Mouse (Mus musculus): Measurements from ENCODE around the gene Uncx.

The Uncx gene

DNA sequence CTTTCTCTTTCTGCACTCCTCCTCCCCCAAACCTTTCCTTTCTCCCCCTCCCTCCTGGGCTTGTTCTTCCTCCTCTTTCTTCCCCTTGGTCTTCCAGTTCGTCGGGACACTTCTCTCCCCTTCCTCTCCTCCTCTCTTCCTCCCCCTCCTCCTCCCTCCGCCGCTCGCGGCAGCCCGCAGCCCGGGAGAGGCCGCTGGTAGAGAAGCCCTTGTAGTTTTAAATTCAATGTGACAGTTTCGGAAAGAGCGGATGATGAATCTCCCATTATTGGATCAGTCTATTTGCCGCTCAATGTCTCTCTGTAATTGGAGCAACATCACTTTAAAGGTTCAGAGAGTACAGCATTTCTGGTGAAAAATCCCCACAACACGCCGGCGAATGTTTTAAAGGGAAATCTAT lies at the start of gene Uncx:
Uncx (plus strand) TSS at position 281 of the 400 bp plus-strand sequence.
- in situ Hi-C loops (cut with MboI, MseI) = no loop called here

DNA sequence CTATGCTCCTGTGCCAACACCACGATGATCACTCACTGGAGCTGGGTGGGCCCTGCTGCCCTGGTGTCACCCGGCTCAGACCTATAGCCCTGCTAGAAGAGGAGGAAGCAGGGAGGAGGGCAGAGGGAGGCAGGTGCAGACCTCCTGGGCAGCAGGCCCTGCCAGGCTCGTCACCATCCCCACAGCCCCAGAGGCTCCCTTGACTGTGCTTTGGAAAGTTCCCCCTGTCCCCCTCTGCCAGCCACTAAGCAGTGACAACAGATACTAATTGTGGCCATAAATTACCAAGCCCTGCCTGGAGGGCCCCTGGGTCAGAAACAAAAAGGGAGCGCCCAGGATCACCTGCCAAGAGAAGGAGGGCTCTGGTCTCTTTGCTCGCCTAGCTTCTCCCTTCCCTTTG lies 49.6 kb upstream of the Uncx start:
- in situ Hi-C loops (cut with MboI, MseI) = no loop called here

GRCm38 (mm10) chr5:139495019-139495669 lies 48.1 kb upstream of the Uncx start:
- in situ Hi-C loops (cut with MboI, MseI) = no loop called here

- in situ Hi-C loops (cut with MboI, MseI) = no loop called here
Measured at GRCm38 (mm10) chr5:139496939-139497338, 46.4 kb upstream of the Uncx start.

DNA sequence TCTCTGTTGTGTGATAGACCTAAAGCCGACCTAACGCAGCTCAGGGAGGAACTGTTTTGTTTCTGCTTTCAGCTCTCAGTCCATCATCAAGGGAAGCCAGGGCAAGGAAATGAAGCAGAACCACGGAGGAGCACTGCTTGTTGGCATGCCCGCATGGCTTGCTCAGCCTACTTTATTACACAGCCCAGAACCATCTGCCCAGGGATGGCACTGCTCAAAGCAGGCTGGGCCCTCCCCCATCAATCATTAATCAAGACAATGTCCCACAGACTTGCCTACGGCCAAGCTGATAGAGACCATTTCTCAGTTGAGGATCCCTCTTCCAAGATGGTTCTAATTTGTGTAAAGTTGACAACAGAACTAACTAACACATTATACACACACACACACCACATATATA lies 44.5 kb upstream of the Uncx start:
- in situ Hi-C loops (cut with MboI, MseI) = no loop called here

DNA sequence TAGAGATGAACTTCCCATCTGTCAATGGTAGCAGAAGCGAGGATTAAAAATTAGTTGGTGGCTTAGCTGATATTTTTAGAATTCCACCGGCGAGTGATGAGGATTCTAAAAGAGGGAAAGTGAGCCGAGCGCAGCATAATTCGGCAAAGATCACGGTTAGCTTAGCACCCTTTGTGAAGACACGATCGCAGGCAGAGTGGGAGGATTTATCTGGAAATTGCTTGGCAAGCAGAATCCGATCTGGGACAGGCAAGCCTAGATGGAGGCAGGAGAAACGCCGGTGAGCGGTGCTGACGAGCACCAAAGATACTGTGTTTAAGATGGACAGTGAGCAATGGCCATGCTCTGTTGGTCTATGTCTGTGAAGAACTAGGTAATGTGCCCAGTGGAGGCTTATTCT lies 41.0 kb upstream of the Uncx start:
- in situ Hi-C loops (cut with MboI, MseI) = no loop called here

DNA sequence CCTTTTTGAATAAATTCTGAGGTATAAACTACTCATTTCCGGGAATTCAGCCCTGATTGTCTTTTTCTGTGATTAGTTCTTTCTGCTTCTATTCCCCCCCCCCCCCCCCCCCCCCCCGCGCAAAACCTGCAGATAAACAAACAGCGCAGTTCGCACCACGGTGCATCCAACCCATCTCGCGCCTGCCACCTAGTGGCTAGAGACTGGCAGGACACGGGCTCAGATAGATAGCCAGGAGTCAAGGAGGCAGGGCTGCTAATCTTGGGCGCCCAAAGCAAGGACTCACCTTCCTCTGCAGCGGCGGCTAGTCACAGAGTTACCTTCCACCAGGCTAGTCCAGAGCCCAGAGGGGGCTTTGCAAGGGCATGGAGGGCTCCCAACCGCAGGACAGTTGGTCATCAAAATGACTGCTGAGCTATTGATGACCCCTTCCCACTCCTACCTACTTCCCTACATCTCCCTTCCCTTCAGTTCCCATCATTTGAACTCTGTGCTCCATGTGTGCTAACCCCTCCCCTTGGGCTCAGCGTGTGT lies 38.2 kb upstream of the Uncx start:
- in situ Hi-C loops (cut with MboI, MseI) = no loop called here

GRCm38 (mm10) chr5:139506207-139506606 lies 37.1 kb upstream of the Uncx start:
- in situ Hi-C loops (cut with MboI, MseI) = no loop called here

DNA sequence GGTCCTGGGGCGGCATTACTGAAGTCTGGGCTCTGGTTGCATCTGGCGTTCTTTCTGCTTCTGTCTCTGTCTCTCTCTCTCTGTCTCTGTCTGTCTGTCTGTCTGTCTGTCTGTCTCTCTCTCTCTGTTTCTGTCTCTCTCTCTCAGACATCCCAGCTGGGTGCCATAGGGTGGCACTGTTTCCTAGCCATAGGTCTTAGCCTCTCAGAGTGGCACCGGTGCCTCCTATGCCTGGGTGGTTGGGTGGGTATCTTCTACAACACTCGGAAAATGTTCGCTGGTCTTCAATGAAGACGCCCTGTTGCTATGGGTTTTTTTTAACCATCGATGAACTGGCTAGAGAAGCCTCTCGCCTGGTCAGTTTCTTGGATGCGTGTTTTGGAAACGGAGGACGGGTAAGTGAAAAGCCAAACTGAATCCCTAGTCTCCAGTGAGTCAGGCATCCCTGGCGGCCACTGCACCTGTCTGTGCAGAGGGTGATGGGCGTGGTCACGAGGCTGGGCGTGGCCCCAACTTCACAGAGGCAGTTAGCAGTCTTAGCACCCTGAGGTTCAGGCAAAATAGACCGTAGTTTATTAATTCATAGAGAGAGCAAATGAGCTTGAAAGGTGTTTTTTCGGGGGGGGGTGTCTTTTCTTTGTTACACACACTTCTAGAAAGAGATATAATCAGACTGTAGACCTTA lies 32.5 kb upstream of the Uncx start:
- in situ Hi-C loops (cut with MboI, MseI) = no loop called here

- in situ Hi-C loops (cut with MboI, MseI) = no loop called here
Measured at GRCm38 (mm10) chr5:139512201-139512600, 31.1 kb upstream of the Uncx start.

DNA sequence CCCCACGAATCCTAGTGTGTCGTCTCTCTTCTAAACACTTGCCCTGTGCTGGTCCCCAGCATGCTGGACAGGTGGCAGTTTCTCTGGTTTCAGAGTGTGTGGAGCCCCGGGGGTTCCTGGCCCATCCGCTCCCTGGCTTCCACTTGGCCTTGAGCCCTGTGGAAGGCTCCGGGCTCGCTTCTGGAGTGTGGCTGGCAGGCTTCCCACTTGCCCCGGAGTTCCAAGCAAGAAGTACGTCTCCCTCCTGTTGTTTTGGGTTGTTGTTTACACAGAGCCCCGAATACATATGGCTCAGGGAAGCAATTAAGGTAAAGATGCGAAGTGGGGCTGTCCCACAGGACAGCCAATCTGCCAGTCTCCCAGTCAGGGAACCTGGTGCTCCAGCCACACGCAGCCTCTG lies 27.0 kb upstream of the Uncx start:
- in situ Hi-C loops (cut with MboI, MseI) = no loop called here

- in situ Hi-C loops (cut with MboI, MseI) = no loop called here
Measured at GRCm38 (mm10) chr5:139520069-139520834, 23.0 kb upstream of the Uncx start.

- in situ Hi-C loops (cut with MboI, MseI) = no loop called here
Measured at GRCm38 (mm10) chr5:139521987-139522386, 21.3 kb upstream of the Uncx start.

GRCm38 (mm10) chr5:139528851-139529250 lies 14.4 kb upstream of the Uncx start:
- in situ Hi-C loops (cut with MboI, MseI) = no loop called here

DNA sequence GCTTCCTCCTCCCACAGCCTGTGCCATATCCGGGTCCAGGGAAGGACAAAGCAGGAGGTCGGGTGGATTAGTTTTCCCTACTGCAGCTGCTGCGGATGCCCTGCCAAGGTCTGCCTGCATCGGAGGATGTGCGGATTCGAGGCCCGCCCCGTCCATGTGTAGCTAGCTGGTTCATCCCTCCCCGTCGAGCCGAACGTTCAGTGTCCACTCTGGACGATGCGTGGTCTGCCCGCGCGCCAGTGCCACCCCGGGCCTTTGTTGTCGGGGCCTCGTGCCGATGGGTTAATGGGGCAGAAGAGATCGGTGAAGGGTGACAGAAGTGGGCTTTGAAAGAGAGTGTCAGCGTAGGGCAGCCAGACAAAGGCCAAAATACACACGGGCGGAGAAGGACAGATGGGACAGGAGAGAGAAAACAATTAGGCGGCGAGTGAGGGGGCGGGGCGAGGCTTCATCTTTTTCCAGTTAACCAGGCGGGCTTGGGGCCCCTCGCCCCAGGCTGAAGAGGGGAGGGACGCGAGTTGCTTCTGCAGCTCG lies 7.8 kb upstream of the Uncx start:
- in situ Hi-C loops (cut with MboI, MseI) = no loop called here

- in situ Hi-C loops (cut with MboI, MseI) = no loop called here
Measured at GRCm38 (mm10) chr5:139536211-139536910, 6.9 kb upstream of the Uncx start.

DNA sequence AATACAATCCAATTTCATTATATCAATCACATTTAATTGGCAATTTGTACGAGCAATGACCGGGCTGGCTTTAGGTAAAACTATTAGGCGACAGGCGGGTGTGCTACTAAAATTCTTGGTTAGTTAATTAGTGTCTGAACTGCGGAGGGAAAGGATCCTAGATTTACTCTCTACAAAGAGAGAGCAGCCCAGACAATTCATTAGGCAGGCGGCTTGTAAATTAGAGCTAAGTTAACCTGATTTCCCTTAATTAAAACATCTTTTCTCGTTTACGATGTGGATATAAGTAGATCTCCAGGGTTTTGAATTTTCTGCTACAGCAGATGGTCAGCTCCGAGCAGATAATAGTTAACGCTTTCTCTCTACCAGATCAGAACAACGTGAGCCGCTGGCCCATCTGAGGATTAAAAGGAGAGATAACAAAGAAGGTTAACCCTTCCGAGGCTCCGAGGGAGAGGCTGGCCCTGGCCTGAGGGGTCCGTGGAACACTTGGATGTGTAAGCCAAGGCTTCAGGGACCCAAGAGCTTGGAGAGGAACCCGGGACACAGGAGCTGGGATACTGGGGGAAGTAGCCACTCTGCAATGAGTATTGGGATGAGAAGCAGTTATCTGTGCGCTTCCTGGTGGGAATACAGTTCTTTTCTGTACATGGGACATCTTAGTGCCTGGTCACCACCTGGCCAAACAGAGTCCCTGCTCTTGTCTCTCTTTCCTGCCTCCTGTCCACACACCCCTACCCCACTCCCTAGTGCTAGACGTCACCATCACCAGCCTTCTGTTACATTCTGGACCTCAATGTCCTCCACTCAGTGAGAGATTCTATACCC lies 6.2 kb upstream of the Uncx start:
- in situ Hi-C loops (cut with MboI, MseI) = no loop called here

DNA sequence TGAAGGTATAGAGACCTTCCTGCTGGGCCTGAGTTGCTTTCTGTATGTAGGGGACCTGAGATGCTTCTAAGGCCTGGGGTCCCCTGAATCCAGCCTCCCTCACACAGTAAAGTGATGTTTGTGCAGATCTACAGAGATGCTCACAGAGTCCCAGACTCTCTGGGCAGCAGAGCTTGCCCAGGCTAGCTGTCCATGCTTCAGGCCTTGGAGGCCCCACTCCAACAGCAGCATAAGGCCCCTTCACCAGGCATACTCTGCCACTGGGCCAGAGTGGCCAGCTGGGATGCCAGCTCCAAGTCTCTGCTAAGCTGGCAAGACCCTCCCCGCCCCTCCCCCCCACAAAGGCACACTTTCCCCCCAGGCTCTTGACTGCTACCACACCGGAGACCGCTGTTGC lies 5.6 kb upstream of the Uncx start:
- in situ Hi-C loops (cut with MboI, MseI) = no loop called here

DNA sequence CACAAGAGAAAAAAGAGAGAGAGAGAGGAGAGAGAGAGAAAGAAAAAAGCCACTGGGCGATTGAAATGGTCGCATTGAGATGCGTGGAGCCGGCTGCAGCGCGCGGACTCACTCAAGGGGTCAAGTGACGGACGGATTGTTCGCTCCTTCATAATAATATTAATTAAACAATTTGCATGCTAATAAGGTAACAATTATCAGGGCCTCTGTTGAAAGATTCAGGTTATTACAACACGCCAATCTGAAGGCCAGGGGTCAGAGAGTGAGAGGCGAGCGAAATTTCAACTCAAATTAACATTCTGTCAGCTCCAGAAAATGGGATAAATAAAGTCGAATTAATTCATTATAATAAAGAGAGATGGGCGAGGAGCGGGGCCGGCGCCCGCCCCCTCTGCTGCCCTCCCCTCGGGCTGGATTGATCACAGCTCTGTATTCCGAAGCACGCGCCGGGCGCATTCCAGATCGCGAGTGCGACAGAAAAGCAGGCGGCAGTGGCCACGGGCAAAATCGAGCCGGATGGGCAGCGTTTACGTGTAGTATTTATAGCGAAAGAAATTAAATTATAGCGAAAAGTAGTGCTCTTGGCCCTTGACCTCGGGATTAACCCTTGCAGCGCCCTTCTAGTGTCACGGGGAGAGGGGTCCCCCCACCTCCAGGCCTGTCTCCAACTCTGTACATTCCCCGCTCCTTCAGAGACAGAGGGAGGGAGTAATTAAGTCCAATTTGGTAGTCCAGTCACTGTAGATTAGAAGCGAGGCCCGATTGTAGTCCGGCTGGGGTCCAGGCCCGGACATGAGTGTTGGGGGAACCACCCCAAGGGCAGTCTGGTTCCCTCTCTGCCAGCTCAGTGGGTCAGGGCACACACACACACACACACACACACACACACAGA lies 1.9 kb upstream of the Uncx start:
- in situ Hi-C loops (cut with MboI, MseI) = no loop called here

DNA sequence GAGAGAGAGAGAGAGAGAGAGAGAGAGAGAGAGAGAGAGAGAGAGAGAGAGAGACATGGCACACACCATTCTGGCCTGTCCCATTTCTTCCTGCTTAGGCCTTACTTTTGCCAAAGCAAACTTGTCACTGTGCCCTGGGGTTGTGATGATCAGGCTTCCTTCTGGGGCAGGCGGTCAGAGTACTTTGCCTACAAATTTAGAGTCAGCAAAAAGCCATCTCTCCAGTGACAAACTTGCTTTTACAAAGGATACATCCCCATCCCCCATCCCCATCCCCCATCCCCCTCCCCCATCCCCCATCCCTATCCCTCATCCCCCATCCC lies 1.3 kb upstream of the Uncx start:
- in situ Hi-C loops (cut with MboI, MseI) = no loop called here

All from T-helper 17 cell (primary cell).